Mouse (Mus musculus) forebrain, postnatal 0 days (tissue): ENCODE measurements at regions not wholly inside any gene's neighbourhood (a gene's known extent, or its start where the extent isn't known, plus 50 kb on each side); places are given as distances from the start of the nearest gene placed in this dataset.
A peak's percentile ranks its signal among the peaks of the same experiment; 100 is the strongest.

ENCODE experiments used
- ATAC-seq: fragments of 200-750 bp; cut with Nextera tagmentation; 2 replicates; pipeline ENCODE4 v1.8.0; 2017; ENCODE audit warnings: mild to moderate bottlenecking, moderate library complexity
- DNase-seq: peaks from one replicate; pipeline ENCODE4 v3.0.0-alpha.2; 2015
- H3K27ac ChIP-seq: fragments of 300-500 bp; sonication (generic); 2 replicates; pipeline ENCODE4 v1.5.1; 2014; ENCODE audit warnings: low read depth, mild to moderate bottlenecking, antibody characterized with exemption, low read length, moderate library complexity, mixed read lengths
- H3K27me3 ChIP-seq: fragments of 300-500 bp; sonication (generic); 2 replicates; pipeline ENCODE4 v1.6.1; 2014; ENCODE audit warnings: mild to moderate bottlenecking, low read length, mixed read lengths; ENCODE audit not compliant: insufficient read depth
- H3K36me3 ChIP-seq: fragments of 300-500 bp; sonication (generic); 2 replicates; pipeline ENCODE4 v1.6.1; 2014; ENCODE audit warnings: mild to moderate bottlenecking, moderate library complexity; ENCODE audit not compliant: insufficient read depth
- H3K4me1 ChIP-seq: fragments of 300-500 bp; sonication (generic); 2 replicates; pipeline ENCODE4 v1.6.1; 2014; ENCODE audit warnings: antibody characterized with exemption; ENCODE audit not compliant: insufficient read depth
- H3K4me2 ChIP-seq: fragments of 300-500 bp; sonication (generic); 2 replicates; pipeline ENCODE4 v1.6.1; 2014; ENCODE audit warnings: low read depth, mild to moderate bottlenecking, moderate library complexity
- H3K4me3 ChIP-seq: fragments of 300-500 bp; sonication (generic); 2 replicates; pipeline ENCODE4 v1.5.1; 2014; ENCODE audit warnings: low read depth, low read length, mixed read lengths
- H3K9ac ChIP-seq: fragments of 300-500 bp; sonication (generic); 2 replicates; pipeline ENCODE4 v1.6.1; 2014; ENCODE audit warnings: mild to moderate bottlenecking
- H3K9me3 ChIP-seq: fragments of 300-500 bp; sonication (generic); 2 replicates; pipeline ENCODE4 v1.6.1; 2016; ENCODE audit warnings: low read length
- CTCF ChIP-seq: sonication (generic); IDR thresholded peaks from 2 replicates; pipeline ENCODE4 v1.5.1; 2016; ENCODE audit warnings: antibody characterized with exemption, control low read depth, low read depth
- WGBS: fragments of 180-500 bp; shearing (Covaris S2); extraction: QIAGEN DNeasy Blood & Tissue Kit; methylation state at CpG from one replicate; pipeline ENCODE4 v1.1.7; 2014; 5-methylcytosine and 5-hydroxymethylcytosine counted together

DNA sequence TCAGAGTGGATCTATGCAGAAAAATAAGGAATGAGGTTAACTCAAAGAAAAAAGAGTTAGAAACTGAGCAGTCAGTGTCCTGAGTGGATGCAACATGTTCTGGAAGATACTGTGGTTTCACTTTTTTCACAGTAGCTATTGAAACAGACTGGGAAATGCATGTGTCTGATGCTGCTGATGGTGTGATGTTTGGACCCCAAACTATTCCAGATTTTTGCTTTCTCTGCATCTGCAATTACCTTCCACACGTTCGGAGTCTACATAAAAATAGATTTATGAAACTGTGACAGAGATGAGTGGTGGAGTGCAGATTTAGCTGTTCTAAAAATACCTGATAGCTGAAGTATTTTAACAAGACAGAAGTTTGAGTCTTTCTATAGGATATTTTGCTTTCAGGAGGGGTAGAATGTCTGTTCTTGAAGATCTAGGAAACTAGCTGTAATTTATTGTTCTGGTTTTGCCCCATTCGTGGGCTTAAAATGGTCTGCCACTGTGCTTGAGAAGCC lies 545.3 kb downstream of the Stim2 start:
- no peaks in the 10 kb centered on the region for H3K4me1 ChIP-seq
- H3K27ac ChIP-seq = no peak overlapping the region
- H3K9ac ChIP-seq = no peak overlapping the region
- 65% methylated on average over 3 of the region's 3 CpGs for WGBS
- H3K27me3 ChIP-seq = no peaks in the 10 kb centered on the region
- H3K9me3 ChIP-seq = no peaks in the 10 kb centered on the region
- ATAC-seq (no peak), DNase-seq (peak; percentile 2)
- TF ChIP-seq CTCF = no peak
- H3K4me2 ChIP-seq = no peak overlapping the region
- no peak overlapping the region for H3K4me3 ChIP-seq
- H3K36me3 ChIP-seq = no peaks in the 10 kb centered on the region

DNA sequence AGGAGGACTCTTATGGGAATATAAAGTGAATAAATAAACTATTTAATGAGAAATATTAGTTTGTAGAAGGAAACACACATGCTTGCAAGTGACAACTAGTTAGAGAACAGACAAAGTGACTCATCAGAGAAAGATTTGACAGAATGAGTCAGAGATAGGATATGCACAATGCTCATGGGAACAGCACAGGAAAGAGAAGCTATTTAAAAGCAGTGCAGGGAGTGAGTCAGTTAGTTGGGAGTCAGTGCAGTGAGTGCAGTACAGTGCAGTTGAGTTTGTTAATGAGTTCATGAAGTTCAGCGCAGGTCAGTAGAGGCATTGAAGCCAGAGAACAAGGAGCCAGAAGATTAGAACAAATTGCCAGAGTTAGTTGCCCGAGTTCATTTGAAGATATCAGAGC lies 580.2 kb downstream of the Stim2 start:
- WGBS = 82% methylated on average over 2 of the region's 2 CpGs
- Histone ChIP-seq H3K4me1 (no peaks in the 10 kb centered on the region), H3K27ac (no peak overlapping the region), H3K9ac (no peak overlapping the region), H3K36me3 (no peaks in the 10 kb centered on the region), H3K4me2 (no peak overlapping the region), H3K9me3 (no peaks in the 10 kb centered on the region), H3K4me3 (no peak overlapping the region), H3K27me3 (no peaks in the 10 kb centered on the region)
- no peak for ATAC-seq
- no peak for DNase-seq
- TF ChIP-seq CTCF = no peak

DNA sequence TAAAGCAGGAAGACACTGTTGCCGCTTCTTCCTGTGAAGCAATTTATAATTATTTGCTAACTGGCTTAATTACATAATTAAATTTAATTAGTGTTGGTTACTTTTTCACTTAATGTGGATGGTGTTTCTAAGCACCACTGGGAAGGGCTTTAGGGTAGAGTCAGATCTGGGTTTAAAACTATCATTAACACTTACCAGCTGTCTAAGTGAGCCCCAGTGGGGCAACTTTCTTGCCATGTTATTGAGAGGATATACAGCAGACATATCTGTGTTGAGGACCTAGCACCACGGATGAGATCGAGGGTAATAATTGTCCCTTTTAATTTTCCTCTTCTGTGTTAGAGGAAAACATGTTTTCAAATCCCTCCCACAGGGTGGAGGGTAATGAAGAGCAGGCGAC lies 581.2 kb downstream of the Stim2 start:
- 82% methylated on average over 4 of the region's 4 CpGs for WGBS
- H3K27ac ChIP-seq = no peak overlapping the region

DNA sequence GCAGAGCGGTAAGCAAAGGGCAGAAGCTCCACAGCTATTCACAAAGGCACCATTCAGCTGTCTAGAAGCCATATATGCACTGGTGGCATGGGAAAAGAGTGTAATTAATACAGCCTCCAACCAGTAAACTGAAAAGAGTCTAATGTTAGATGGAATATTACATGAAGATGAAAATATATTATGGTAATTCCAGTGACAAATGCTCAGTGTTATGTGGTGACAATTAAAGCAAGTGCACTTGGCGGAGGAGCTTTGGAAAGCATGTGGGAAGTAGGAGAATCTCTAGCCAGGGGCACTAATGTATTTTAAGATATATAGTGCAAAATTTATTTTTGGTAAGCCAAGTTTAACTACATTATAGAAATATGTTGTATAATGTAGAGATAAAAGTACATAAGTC lies 583.9 kb downstream of the Stim2 start:
- no peak for TF ChIP-seq CTCF
- 71% methylated on average over 2 of the region's 2 CpGs for WGBS
- no peaks in the 10 kb centered on the region for H3K27me3 ChIP-seq
- H3K27ac ChIP-seq = no peak overlapping the region
- H3K36me3 ChIP-seq = no peaks in the 10 kb centered on the region
- H3K4me2 ChIP-seq = no peak overlapping the region
- peak; percentile 51; the same call in 1 of the 2 replicates for ATAC-seq
- no peak overlapping the region for H3K9ac ChIP-seq
- no peak overlapping the region for H3K4me3 ChIP-seq
- H3K9me3 ChIP-seq = no peaks in the 10 kb centered on the region
- no peak for DNase-seq
- H3K4me1 ChIP-seq = no peaks in the 10 kb centered on the region

More for the DNA sequence above, 581.2 kb downstream of the Stim2 start:
- no peak for DNase-seq
- no peak overlapping the region for H3K4me3 ChIP-seq
- H3K9me3 ChIP-seq = no peaks in the 10 kb centered on the region
- TF ChIP-seq CTCF = no peak
- no peaks in the 10 kb centered on the region for H3K4me1 ChIP-seq
- ATAC-seq = no peak
- no peak overlapping the region for H3K4me2 ChIP-seq
- H3K9ac ChIP-seq = no peak overlapping the region
- H3K27me3 ChIP-seq = no peaks in the 10 kb centered on the region
- H3K36me3 ChIP-seq = no peaks in the 10 kb centered on the region

DNA sequence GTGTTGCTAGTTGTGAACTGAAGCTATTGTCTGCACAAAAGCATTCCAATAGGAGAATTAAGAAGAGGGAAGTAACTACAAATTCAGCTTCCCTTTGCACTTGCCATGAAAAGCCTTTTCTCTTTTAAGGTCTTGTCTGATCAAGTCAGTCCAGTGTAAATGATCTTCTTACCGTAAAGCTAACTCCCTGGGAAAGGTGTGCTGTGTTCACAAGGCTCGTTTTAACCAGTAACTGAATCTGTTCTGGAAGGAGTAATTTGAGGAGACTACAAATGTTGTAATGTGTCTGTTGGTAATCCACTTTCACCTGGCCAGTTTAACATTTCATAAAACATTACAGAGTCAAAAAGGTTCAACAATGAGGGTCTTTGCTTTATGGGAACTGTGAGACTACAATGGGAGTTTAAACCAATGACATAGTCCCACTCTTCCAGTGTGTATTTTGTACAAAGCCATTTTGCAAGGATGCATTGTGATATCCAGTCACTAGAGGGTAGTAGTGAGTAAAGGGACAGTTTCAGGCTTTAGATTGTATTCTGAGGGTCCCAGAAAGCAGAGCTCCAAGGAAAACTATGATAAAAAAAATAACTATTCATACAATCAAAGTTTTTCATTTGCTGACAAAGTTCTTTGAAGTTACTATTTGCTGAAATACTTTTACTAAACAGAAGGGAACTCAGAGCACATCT lies 590.2 kb downstream of the Stim2 start:
- Histone ChIP-seq H3K27ac (no peak overlapping the region), H3K4me3 (no peak overlapping the region), H3K4me2 (no peak overlapping the region), H3K27me3 (no peaks in the 10 kb centered on the region), H3K36me3 (no peaks in the 10 kb centered on the region), H3K9ac (no peak overlapping the region), H3K9me3 (no peaks in the 10 kb centered on the region), H3K4me1 (no peaks in the 10 kb centered on the region)
- DNase-seq = no peak
- TF ChIP-seq CTCF = 0 out of 2 replicates have a peak, but pooled peaks have one; percentile 16
- WGBS = 62% methylated on average over 2 of the region's 2 CpGs
- ATAC-seq = no peak

DNA sequence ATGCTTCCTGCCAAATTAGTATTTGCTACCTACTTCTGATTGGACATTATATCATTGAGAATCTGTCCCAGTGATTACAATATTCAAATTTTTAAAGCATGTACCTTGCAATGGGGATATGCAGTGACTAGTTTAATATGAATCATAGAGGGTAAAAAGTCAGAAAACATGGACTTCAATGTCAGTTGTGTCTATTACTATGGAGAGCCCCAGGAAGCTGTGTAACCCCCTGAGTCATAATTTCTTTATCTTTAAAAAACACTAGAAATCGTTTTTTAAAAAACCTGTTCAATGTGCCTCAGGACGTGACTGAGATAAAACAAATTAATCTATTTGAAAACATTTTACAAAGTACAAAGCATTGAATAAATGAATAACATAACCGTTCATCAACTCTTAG lies 612.7 kb downstream of the Stim2 start:
- Histone ChIP-seq H3K4me2 (no peak overlapping the region), H3K4me3 (no peak overlapping the region), H3K36me3 (no peaks in the 10 kb centered on the region), H3K27me3 (no peaks in the 10 kb centered on the region), H3K27ac (no peak overlapping the region), H3K4me1 (no peaks in the 10 kb centered on the region), H3K9ac (no peak overlapping the region), H3K9me3 (no peaks in the 10 kb centered on the region)
- ATAC-seq = no peak
- TF ChIP-seq CTCF = no peak
- no peak for DNase-seq
- WGBS = 73% methylated on average over 3 of the region's 3 CpGs

DNA sequence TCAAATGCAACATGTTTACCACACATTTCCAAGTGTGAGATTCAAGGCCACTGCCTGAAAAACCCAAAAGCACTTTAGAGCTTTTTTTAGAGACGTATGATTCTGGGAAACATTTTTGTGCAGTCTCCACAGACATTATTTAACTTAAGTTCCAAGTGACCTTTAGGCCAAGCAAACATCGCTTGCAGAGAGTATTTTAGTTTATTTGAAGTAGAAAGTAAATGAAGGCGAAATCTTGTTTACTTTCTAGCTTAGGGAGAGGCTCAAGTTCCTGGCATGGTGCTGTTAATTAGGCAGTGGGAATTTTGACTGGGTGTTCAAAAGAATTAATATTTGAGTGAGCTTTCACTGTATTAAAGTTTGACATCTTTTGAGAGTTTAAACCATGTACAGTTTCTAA lies 624.4 kb downstream of the Stim2 start:
- H3K36me3 ChIP-seq = no peaks in the 10 kb centered on the region
- no peak overlapping the region for H3K27ac ChIP-seq
- H3K9me3 ChIP-seq = no peaks in the 10 kb centered on the region
- no peak overlapping the region for H3K4me2 ChIP-seq
- no peak for TF ChIP-seq CTCF
- H3K4me3 ChIP-seq = no peak overlapping the region
- ATAC-seq (no peak), DNase-seq (no peak)
- H3K4me1 ChIP-seq = no peaks in the 10 kb centered on the region
- no peaks in the 10 kb centered on the region for H3K27me3 ChIP-seq
- no peak overlapping the region for H3K9ac ChIP-seq
- 67% methylated on average over 3 of the region's 3 CpGs for WGBS
